13 mouse cellular contexts compared by ENCODE assay signal in genomic region chr13:53068461-53068860, GRCm38 (mm10).
DNase-seq lines count a peak whose midpoint lies in the region; ATAC-seq lines count a peak whose summit lies in the region.
"Had no signal": no experiment of that assay in that cellular context is flagged by ENCODE, and none has a peak within 500 bp of the region (broad histone marks: within the 10 kb centered on the region; RNA-seq: fewer than 3 reads in every experiment).

No protein-coding gene starts in this region.

- peak overlapping the region; percentile 84 for H3K27ac ChIP-seq in heart, embryonic 16.5 days (ENCODE audit: low read length)
- no peak overlapping the region for H3K27ac ChIP-seq in heart, embryonic 10.5 days
- no peak overlapping the region for H3K27ac ChIP-seq in neural tube, embryonic 15.5 days (replicated peaks)
- H3K27ac ChIP-seq in limb, embryonic 10.5 days: peak overlapping the region; percentile 12; the same call in 1 of the 2 replicates
- H3K27ac ChIP-seq: forebrain, embryonic 15.5 days; neural tube, embryonic 13.5 days had no signal

- no peaks in the 10 kb centered on the region for H3K36me3 ChIP-seq in heart, embryonic 16.5 days (ENCODE audit: control insufficient read depth, insufficient read depth)
- no peaks in the 10 kb centered on the region for H3K36me3 ChIP-seq in heart, embryonic 10.5 days
- H3K36me3 ChIP-seq in neural tube, embryonic 15.5 days: no peaks in the 10 kb centered on the region
- H3K36me3 ChIP-seq in limb, embryonic 10.5 days: no peaks in the 10 kb centered on the region
- H3K36me3 ChIP-seq: forebrain, embryonic 15.5 days; neural tube, embryonic 13.5 days had no signal

- ATAC-seq in heart, embryonic 16.5 days (replicated peaks; ENCODE audit: extremely low read depth, insufficient read depth, low FRiP score): no peak
- no peak for ATAC-seq in neural tube, embryonic 15.5 days (ENCODE audit: low FRiP score)
- ATAC-seq: forebrain, embryonic 15.5 days; inflammation-experienced regulatory T-cells, adult 6 months; midbrain, embryonic 16.5 days had no signal

- H3K4me1 ChIP-seq in heart, embryonic 16.5 days (ENCODE audit: control insufficient read depth, insufficient read depth, low read length): peaks cover 20% of the 10 kb centered on the region
- peaks cover 10% of the 10 kb centered on the region; the same call in 1 of the 2 replicates for H3K4me1 ChIP-seq in heart, embryonic 10.5 days
- peaks cover 3% of the 10 kb centered on the region; the same call in 1 of the 2 replicates for H3K4me1 ChIP-seq in neural tube, embryonic 15.5 days
- peaks cover 20% of the 10 kb centered on the region for H3K4me1 ChIP-seq in limb, embryonic 10.5 days
- H3K4me1 ChIP-seq: forebrain, embryonic 15.5 days had no signal

- H3K27me3 ChIP-seq in heart, embryonic 16.5 days (ENCODE audit: control insufficient read depth, insufficient read depth, low read length): no peaks in the 10 kb centered on the region
- H3K27me3 ChIP-seq in heart, embryonic 10.5 days (ENCODE audit: insufficient read depth, poor library complexity, severe bottlenecking): no peaks in the 10 kb centered on the region
- no peaks in the 10 kb centered on the region for H3K27me3 ChIP-seq in neural tube, embryonic 15.5 days (replicated peaks)
- peaks cover 10% of the 10 kb centered on the region; the same call in 1 of the 2 replicates for H3K27me3 ChIP-seq in limb, embryonic 10.5 days (ENCODE audit: low read depth, poor library complexity, severe bottlenecking)
- H3K27me3 ChIP-seq: forebrain, embryonic 15.5 days; neural tube, embryonic 13.5 days had no signal

- H3K4me2 ChIP-seq in heart, embryonic 16.5 days (ENCODE audit: low read depth, low read length): no peak overlapping the region
- H3K4me2 ChIP-seq in neural tube, embryonic 15.5 days: no peak overlapping the region
- H3K4me2 ChIP-seq: forebrain, embryonic 15.5 days; neural tube, embryonic 13.5 days had no signal

- H3K9ac ChIP-seq in heart, embryonic 16.5 days (ENCODE audit: low read length): no peak overlapping the region
- H3K9ac ChIP-seq in neural tube, embryonic 15.5 days (replicated peaks): no peak overlapping the region
- H3K9ac ChIP-seq: forebrain, embryonic 15.5 days; neural tube, embryonic 13.5 days had no signal

- 83% methylated on average over 8 of the region's 8 CpGs for WGBS in heart, embryonic 16.5 days
- 83% methylated on average over 8 of the region's 8 CpGs for WGBS in heart, embryonic 10.5 days
- WGBS in neural tube, embryonic 15.5 days: 51% methylated on average over 8 of the region's 8 CpGs
- WGBS in limb, embryonic 10.5 days: 57% methylated on average over 8 of the region's 8 CpGs

- no peak for DNase-seq in heart, embryonic 10.5 days (ENCODE audit: low spot score)
- DNase-seq in neural tube, embryonic 10.5 days (ENCODE audit: extremely low spot score, low spot score): peak; percentile 38
- DNase-seq in limb, embryonic 10.5 days (ENCODE audit: low spot score): no peak
- DNase-seq in gastrocnemius, postnatal 25 days: no peak
- no peak for DNase-seq in layer of hippocampus, adult 11-12 months (ENCODE audit: low spot score)
- DNase-seq: right cerebral cortex, adult 18-20 months; thymus, postnatal 4 days had no signal

- no peaks in the 10 kb centered on the region for H3K9me3 ChIP-seq in heart, embryonic 16.5 days (replicated peaks; ENCODE audit: control insufficient read depth, low read length)
- no peaks in the 10 kb centered on the region for H3K9me3 ChIP-seq in heart, embryonic 10.5 days
- H3K9me3 ChIP-seq in neural tube, embryonic 15.5 days (replicated peaks): no peaks in the 10 kb centered on the region
- no peaks in the 10 kb centered on the region for H3K9me3 ChIP-seq in limb, embryonic 10.5 days (replicated peaks)
- H3K9me3 ChIP-seq: forebrain, embryonic 15.5 days; neural tube, embryonic 13.5 days had no signal

- H3K4me3 ChIP-seq in heart, embryonic 16.5 days (ENCODE audit: low read length): no peak overlapping the region
- H3K4me3 ChIP-seq in heart, embryonic 10.5 days: no peak overlapping the region
- no peak overlapping the region for H3K4me3 ChIP-seq in neural tube, embryonic 15.5 days (replicated peaks)
- H3K4me3 ChIP-seq in limb, embryonic 10.5 days: no peak overlapping the region
- H3K4me3 ChIP-seq: forebrain, embryonic 15.5 days; neural tube, embryonic 13.5 days had no signal

Comparison
In these comparisons a context has a peak if more than half of its experiments do, and no peak if none do; other contexts are left out.
1. H3K27ac ChIP-seq: peak in heart, embryonic 16.5 days (single experiment) and limb, embryonic 10.5 days (single experiment); none in heart, embryonic 10.5 days (single experiment) and neural tube, embryonic 15.5 days (single experiment).